Mouse (Mus musculus) adrenal gland, adult 18-20 months (tissue): Measurements from ENCODE around the gene Arpc1b. TPM values are rescaled to one million over a fixed set of nuclear protein-coding genes. Genes with fewer than 3 reads are reported as not detected.
"Not testable (repeated sequence)": the region's sequence is repeated elsewhere in the genome, so short reads cannot be mapped to it uniquely, and the experiment has no call there.

Source experiments
- DNase-seq, 2 experiments: peaks; one replicate each; pipeline ENCODE4 v3.0.0; 2021 to 2022; ENCODE audit warnings: low spot score in 2 of 2
- total RNA-seq, 2 experiments: library from RNA; stranded (reverse); gene quantifications; 1 replicate in 1 of 2; 2 replicates in 1 of 2; pipeline ENCODE4 v1.2.3; 2021

Gene Arpc1b
- total RNA-seq, 2 experiments from 2014 or later, result 210 to 225 TPM

DNA sequence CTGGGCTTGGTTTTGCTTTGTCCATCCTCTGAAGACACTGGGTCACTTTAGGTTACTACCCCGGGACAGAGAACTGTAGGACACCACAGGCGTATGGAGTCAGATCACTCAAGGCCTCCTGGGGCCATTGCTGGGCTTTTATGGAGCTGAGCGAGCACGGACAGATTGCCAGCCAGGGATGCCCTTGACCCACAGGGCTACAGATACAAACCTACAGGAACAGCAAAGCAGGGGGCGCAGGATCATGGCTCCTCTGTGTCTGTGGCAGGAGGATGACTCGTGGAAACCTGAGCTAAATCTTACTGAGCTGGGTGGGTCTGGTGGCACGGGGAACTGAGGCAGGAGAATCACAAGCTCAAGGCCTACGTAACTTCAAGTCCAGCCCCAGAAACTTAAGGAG is 1.4 kb upstream of the Arpc1b start:
- DNase-seq, result no peak

DNA sequence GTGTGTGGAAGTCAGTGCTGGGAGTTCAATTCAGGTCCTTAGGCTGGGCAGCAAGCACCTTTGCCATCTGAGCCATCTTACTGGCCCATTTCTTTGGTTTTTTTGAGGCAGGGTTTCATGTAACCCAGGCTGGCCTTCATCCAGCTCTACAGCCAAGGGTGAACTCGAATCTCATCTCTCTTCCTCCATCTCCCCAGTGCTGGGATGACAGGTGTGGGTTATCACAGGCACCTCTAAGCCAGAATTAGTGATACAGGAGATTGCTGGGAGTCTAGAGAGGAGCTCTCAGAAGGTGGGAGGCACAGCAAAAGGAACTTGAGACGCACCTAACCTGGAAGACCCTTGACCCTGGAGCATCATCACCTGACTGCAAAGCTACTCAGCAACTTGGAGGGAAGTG is 599 bp upstream of the Arpc1b start:
- no peak for DNase-seq

DNA sequence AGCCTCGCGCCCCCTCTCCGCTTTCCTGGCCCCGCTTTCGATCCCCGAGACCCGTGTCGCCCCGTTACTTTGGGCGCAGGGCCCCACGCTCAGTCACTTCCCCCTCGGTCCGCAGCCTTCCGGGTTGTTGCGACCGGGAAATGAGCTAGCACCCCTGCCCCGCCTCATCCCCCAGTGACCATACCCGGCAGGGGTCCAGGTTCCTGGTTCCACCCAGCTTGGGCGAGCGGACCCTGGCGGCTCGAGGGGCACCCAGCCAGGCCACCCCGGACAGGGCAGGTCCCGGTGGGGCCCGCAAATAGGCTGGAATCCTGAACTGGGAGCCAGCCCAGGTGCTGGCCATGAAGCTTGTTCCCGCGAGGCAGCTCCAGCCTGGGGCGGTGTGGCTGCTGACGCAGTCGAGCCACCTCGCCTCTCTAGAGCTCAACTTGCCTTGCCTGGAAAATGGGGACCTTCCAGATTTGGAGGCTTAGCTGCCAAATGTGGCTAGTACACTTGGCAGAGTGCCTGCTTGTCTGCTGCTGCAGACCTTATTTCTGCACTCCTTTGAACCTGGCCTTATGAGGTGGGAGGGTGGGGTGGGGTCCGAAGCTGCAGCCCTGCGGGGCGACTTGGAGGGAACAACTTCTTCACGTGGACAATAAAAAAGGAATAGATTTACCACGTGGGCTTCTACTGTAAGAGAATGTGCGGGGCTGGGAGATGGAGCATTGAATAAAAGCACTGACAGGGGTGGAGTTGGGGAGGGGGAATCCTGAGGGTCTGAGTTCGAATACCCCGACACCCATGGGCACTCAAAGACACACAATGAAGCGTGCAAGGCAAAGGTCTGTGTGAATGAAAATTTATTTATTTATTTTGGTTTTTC is 825 bp downstream of the Arpc1b start:
- peak; percentile 53 to 71 for DNase-seq

DNA sequence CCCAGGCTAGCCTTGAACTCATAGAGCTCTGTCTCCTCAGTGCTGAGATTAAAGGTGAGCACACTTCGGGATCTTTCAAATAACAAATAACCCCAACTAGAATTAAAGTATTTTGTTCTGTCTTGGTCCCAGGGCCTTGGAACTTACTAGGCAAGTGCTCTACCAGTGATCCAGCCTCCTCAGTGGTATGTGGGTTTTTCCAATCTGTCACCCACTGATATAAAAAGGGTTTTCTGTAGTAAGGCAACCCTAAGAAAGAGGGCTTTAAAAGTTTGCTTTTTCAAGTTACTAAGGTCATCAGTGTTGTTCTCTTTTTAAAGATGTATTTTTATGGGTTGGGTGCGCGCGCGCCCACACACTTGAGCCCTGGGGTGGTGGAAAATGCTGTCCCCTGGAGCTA is 1.7 kb downstream of the Arpc1b start:
- no peak for DNase-seq

DNA sequence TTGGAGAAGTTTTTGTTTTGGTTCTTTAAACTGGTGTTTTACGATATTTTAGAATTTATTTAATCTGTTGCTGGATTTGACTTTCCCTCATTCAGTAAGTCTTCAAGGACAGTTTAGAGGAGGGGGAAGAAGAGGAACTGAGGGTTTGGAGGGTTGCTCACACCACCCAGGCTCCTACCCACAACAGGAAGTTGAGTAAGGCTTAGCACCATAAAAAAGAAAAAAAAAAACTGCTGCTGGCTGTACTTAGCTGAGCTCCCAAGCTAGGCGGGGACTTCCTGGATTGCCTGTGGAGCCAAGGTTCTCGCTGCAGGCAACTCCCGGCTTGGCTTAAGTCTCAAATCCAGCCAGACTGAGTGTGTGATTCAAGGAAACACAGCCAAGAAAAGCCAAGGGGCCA is 2.3 kb downstream of the Arpc1b start:
- DNase-seq, result peak in 1 of 2 experiments; percentile 49

DNA sequence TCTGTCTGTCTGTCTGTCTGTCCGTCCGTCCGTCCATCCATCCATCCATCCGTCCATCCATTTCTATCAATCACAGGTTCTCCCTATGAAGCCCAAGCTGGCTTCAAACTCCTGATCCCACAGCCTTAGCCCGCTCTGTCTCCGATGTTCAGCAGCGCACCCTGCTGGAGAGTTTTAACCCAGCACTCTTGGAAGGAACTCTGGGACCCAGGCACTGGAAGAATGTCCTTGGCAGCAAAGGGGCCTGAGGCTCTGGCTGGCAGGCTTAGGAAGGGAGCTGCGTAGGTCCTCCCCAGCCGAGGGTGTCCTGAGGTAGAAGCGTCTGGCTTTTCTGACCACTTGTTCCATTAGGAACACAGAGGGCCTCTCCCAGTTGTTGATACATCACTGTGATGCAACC is 2.9 kb downstream of the Arpc1b start:
- peak; percentile 68 to 81 for DNase-seq

DNA sequence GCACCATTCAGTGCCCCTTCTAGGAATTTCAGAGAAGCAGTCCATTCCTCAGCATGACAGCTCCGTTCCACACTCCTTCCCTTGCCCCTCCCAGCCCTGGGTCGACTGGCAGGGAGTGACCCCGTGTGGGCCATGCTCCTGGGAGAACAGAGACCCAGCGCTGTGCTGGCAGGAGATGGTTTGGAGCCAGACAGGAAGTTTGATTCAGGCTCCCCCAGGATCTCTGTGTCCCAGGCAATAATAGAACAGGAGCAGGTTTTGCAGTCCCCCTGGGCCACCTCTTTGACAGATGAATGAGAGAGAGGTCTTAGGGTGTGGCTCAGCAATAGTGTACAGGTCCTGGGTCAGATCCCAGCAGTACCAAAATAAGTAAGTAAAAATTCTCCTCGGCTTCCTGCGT is 4.0 kb downstream of the Arpc1b start:
- DNase-seq, result no peak

DNA sequence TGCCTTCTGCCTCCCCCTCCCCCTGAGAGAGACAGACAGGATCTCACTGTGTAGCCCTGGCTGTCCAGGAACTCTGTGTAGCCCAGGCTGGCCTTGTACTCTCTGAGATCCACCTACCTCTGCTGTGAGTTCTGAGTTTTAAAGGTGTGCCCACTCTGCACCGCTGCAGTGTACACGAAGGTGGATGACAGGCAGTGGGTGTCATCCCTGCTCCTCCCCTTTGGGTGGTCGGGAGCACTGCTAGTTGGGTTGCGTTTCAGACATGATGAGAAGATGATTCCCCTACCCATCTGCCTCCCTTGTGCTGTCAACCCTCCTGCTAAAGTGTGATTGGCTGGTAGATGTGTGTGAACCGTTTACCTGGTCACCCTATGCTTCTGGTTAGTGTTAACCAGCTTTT is 4.4 kb downstream of the Arpc1b start:
- no peak for DNase-seq

DNA sequence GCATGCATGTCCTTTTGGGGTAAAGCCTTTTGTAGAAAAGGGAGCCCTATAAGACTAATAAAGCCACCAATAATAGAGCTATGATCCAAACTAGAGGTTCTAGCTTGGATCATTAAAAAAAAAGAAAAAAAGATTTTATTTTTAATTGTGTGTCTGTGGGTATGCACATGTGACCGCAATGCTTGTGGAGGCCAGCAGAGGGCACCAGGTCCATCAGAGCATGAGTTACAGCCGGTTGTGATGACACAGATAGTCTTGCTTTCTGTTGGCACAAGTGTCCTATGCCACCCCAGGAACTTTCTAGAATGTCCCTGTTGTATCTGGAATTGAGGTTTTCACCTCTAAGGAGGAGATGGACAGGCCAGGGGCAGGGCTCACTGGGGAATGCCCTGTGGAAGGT is 5.4 kb downstream of the Arpc1b start:
- no peak for DNase-seq

DNA sequence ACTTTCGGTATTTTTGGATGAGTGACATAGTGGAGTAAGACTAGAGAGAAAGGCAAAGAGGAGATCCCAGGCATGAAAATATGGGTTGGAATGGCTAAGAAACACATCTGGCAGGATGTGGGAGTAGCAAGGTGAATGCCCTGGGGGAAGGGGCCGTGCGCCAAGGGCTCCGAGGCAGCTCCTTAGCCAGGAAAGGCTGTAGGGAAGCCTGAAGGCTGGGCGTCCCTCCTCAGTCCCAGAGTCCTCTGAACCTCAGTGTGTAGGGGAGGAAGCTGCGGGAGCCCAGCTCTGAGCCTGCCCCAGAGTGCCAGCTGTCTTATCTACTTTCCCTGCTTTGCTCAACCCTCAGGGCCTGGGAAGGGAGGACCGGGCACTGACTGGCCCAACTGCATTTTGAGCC is 6.9 kb downstream of the Arpc1b start:
- no peak for DNase-seq

DNA sequence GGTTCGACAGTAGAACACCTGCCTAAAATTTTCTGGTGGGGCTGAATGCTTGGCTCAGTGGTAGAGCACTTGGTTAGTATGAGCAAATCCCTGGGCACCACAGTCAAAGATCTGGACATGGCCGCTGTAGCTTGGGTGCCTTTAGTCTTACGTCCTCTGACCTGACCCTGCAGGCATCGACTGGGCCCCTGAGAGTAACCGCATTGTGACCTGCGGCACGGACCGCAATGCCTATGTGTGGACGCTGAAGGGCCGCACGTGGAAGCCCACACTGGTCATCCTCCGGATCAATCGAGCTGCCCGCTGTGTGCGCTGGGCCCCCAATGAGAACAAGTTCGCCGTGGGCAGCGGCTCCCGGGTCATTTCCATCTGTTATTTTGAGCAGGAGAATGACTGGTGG is 9.4 kb downstream of the Arpc1b start:
- no peak for DNase-seq

DNA sequence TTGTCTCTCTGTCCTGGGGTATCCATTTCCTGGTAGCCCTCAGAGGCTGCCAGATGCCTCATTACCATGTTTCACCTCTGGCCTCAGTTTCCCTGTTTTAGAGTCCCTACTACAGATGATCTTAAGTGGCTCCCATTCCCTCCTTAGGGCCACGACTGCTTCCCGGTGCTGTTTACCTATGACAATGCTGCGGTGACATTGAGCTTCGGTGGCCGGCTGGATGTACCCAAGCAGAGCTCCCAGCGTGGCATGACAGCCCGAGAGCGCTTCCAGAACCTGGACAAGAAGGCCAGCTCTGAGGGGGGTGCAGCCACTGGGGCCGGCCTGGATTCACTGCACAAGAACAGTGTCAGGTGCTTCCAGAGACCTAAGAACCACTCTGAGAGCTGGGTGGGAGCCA is 12.6 kb downstream of the Arpc1b start:
- DNase-seq, result no peak

DNA sequence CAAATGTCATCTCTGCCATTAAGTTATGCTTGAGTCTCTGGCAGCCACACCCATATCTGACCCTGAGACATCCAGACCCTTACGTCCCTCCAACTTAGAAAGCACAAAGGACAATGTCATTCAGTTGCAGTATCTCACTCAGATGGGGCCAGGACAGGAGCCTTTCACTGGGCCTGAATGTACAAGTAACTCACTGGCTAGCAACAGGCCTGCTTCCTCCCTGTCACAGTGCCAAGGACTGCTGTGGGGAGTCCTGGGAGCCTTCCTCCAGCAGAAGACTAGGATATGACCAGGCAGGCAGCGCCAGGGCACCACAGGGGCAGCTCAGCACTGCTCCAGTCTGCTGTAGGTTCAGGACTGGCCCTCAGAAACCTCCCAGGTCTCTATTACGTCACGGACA is 15.1 kb downstream of the Arpc1b start:
- no peak for DNase-seq

DNA sequence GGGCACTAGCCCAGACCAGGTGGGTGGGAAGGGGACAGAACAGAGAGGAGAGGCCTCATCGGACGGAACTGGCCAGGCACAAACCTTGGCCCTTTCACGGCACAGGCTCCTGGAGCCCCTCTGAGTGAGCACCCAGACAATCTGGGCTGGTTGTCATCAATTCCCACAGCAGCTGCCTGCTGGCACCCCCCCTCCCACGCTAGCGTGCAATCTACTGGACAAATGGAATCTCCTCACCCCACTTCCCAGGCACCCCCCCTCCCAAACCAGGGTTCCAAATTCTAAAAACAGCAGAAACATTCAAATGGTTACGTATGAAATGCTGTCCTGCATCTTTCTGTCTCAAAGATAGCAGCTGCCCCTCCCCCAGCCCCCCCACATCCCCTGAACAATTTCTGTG is 15.8 kb downstream of the Arpc1b start:
- DNase-seq, result not testable (repeated sequence)

DNA sequence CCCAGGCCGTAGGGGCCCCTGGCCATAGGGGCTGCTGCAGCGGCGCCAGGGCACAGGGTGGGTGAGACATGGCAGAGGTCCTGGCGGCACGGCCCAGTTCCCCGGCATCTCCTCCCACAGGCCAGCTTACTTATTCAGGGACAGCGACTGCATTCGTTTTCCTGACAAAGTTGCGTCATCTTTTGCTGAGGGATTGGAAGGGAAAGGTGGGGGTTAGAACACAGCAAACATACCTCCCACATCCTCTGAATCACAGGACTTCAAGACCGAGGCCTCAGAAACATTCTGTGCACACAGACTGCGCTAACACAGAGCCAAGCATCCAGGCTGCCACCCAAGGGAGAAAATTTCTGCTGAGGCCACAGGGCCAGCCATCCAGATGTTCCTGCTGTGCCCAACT is 16.2 kb downstream of the Arpc1b start:
- no peak for DNase-seq

DNA sequence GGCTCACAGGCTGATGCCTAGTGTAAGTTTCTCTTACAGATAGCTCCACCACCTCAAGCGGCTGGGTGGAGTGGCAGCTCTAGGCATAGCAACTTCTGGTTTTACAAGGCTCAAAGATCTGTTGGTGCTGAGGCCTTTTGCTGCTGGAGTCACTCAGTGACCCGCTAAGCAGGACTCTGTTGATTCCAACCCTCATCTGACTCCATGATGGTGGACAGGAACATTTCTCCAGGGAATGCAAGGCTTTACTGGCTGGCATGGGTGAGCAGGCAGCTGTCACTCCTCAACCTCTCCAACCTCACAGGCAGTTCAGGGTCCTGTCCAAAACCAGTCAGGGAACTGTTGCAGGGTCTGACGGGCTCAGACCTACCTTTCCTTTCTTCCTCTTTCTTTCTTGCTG is 17.0 kb downstream of the Arpc1b start:
- DNase-seq, result no peak

DNA sequence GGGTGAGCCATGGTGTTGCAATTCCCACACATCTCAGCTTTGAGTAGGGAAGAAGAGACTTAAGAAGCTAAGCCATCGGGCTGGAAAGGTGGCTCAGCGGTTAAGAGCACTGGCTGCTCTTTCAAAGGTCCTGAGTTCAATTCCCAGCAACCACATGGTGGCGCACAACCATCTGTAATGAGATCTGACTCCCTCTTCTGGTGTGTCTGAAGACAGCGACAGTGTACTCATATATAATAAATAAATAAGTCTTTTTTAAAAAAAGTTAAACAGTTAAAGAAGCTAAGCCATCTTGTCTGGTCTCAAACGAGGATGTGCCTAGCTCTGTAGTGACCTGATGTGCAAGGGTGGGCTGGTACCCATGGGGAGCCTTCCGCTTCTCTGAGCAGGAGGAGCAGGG is 19.3 kb downstream of the Arpc1b start:
- not testable (repeated sequence) for DNase-seq

DNA sequence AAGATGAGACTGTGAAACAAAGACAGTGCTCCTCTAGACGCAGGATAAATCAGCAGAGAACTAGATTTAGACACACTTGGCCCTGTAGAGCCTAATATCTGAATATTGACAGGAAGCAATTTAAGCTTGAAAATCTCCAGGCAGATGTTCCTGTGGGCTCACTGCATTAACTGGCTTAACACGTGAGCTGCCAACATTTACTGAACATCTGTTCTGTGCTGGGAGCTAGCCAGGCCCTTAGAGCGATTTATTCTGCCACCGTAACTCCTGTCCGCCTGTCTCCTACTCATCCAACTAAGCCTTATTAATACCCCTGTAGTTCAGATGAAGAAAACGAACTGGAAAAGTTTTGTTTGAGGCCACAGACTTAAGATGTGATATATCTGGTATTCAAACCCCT is 24.8 kb downstream of the Arpc1b start:
- no peak for DNase-seq

DNA sequence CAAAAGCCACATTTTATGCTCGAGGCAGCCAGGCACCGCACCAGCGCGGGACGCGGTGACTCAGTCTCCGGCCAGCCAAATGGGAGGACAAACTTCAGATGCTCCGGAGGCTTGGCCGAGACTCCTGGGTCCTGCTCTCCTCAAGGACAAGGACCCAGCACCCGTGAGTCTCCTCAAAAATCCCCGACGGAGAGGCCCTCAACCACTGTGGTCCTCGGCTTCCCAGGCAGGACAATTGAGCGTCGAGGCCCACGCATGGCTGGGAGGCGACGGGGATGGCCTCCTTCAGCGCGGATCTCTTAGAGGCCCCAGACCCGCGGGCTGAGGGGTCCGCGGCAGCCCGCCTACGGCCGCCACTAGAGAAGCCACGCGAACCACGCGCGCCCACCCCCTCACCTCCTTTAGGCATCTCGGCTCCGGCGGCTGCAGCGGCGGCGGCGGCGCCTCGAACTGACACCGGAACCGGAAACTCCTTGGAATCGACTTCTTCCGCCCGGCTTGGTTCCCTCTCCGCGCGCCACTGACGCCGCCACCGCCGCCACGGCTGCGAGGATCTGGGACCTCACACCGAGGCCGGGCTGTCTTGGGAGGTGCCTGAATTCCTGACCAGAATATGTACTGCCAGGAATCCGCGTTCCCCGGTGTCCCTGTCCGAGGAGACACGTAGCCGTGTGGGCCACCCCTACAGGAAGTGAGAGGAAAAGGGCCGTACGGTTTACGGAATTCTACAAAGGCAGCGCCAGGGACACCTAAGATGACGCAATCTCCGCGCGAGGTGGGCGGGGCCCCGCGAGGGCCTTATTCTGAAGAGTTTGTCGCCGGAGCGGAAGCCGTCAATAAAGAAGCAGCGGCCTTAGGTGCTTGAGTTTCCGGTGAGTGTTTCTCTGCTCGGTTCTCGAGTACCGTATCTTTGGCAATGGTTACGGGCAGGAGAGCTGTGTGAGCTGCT is 25.8 kb downstream of the Arpc1b start, which contains the start of the genes Pdap1 and Bud31:
Gene Pdap1 (minus strand): TSS at position 668 of the 949 bp plus-strand sequence.
Gene Bud31 (plus strand): TSS at position 792 of the 949 bp plus-strand sequence.
- peak; percentile 91 to 95 for DNase-seq

DNA sequence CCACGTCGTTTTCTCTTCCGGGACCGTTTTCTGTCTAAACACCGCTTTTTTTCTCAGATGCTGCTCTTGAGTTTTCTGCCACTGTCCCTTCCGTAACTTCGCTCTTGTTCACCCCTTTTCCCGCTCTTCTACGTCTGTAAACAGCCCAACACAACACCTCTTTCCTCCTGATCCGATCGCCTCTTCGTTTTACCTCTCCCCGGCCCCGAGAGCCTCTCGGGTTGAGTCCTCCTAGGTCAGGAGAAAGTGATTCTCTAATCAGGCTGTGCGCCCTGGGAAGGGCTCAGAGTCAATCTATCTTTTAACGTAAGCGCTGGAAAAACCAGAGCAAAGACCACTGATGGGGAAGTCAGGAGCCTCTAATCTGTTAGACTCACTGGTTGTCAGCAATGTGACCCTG is 26.6 kb downstream of the Arpc1b start:
- no peak for DNase-seq

DNA sequence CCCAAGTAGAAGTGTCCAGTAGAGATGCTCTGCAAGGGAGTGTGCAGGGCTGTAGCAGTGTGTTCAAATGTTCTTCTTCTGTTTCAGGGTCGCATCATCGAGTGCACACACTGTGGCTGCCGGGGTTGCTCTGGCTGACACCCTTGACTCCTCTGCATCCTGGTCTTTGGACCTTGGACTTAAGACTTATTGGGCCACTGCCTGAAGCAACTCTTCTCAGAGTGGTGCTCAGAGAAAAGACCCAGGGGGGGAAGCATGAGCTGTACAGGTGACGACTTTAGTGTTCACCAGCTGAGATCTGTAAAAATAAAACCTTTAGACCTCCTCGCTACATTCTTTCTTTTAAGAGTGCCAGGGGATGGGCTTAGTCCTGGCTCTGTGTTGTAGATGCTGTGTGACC is 33.7 kb downstream of the Arpc1b start:
- no peak for DNase-seq

DNA sequence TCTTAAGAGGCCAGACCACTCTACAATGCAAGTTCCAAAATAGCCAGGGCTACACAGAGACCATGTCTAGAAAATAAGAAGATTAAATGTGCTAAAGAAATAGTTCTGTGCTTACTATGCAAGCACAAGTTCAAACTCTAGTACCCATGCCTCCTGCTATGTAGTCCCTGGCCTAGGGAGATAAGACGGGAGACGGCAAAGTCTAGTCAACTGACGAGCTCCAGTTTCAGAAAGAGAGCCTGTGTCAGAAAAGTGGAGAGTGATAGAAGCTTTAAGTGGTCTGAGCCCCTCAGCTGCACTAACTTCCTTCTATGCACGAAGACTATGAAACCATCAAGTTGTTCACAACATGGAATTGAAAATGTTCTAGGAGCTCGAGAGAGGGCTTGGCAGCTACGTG is 35.3 kb downstream of the Arpc1b start:
- no peak for DNase-seq
